Mouse (Mus musculus) midbrain, embryonic 15.5 days (tissue): ENCODE data around the gene Mindy2. TPM values are rescaled to one million over a fixed set of nuclear protein-coding genes. Genes with fewer than 3 reads are reported as not detected.

Experiments used
- ATAC-seq: fragments of 200-750 bp; cut with Nextera tagmentation; replicated peaks from 2 replicates; pipeline ENCODE4 v1.8.0; 2017; ENCODE audit warnings: moderate TSS enrichment
- H3K27ac ChIP-seq: fragments of 300-500 bp; sonication (generic); 2 replicates; pipeline ENCODE4 v1.5.1; 2015; ENCODE audit warnings: mild to moderate bottlenecking, inconsistent platforms
- H3K27me3 ChIP-seq: fragments of 300-500 bp; sonication (generic); replicated peaks from 2 replicates; pipeline ENCODE4 v1.6.1; 2015; ENCODE audit warnings: inconsistent platforms
- H3K36me3 ChIP-seq: fragments of 300-500 bp; sonication (generic); replicated peaks from 2 replicates; pipeline ENCODE4 v1.6.1; 2015; ENCODE audit warnings: inconsistent platforms
- H3K4me1 ChIP-seq: fragments of 300-500 bp; sonication (generic); 2 replicates; pipeline ENCODE4 v1.6.1; 2015; ENCODE audit warnings: inconsistent platforms
- H3K4me2 ChIP-seq: fragments of 300-500 bp; sonication (generic); 2 replicates; pipeline ENCODE4 v1.6.1; 2015; ENCODE audit warnings: inconsistent platforms, mild to moderate bottlenecking, moderate library complexity
- H3K4me3 ChIP-seq: fragments of 300-500 bp; sonication (generic); 2 replicates; pipeline ENCODE4 v1.5.1; 2015; ENCODE audit warnings: mild to moderate bottlenecking, inconsistent platforms
- H3K9ac ChIP-seq: fragments of 300-500 bp; sonication (generic); 2 replicates; pipeline ENCODE4 v1.6.1; 2015; ENCODE audit warnings: mild to moderate bottlenecking, inconsistent platforms
- H3K9me3 ChIP-seq: fragments of 300-500 bp; sonication (generic); 2 replicates; pipeline ENCODE4 v1.6.1; 2016; ENCODE audit warnings: inconsistent platforms
- WGBS: fragments of 180-500 bp; shearing (Covaris S2); methylation state at CpG from one replicate; pipeline ENCODE4 v1.1.7; 2015; ENCODE audit warnings: mixed read lengths; 5-methylcytosine and 5-hydroxymethylcytosine counted together
- polyA plus RNA-seq: library from polyadenylated mRNA; unstranded; fragments of >200 nt; fragmentation: Nextera tagmentation; extraction: Ambion mirVana; gene quantifications from 2 replicates; pipeline ENCODE4 v1.2.1, GENCODE M21; 2015

Gene Mindy2
- polyA plus RNA-seq, 1 experiment from 2014 or later: 23.7 TPM

- no peaks in the 10 kb centered on the region for H3K9me3 ChIP-seq
- no peak overlapping the region for H3K4me3 ChIP-seq
- no peaks in the 10 kb centered on the region for H3K4me1 ChIP-seq
- no peak overlapping the region for H3K9ac ChIP-seq
- no peaks in the 10 kb centered on the region for H3K27me3 ChIP-seq
- H3K4me2 ChIP-seq: no peak overlapping the region
- H3K27ac ChIP-seq: no peak overlapping the region
- ATAC-seq: no peak
- H3K36me3 ChIP-seq: no peaks in the 10 kb centered on the region
- WGBS: 90% methylated on average over 4 of the region's 4 CpGs
Measured at GRCm38 (mm10) chr9:70664847-70665246, 7.9 kb upstream of the Mindy2 start.

DNA sequence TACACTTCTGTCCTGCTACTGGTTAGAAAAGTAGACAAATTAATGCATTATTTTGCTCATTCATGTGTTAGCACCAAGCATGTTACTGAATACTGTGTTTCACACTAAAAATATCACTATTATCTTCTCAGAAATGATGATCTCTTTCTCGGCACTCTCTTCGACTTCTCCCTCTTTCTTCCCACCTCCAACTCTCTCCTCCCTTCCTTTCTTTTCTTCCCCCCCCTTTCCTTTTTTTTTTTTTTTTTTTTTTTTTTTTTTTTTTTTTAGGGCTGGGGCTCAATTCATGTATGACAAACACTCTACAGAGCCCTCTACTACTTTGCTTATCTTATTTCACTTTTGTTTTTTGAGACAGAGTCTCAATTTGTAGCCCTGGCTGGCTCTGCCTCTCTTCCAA lies 1.3 kb upstream of the Mindy2 start:
- H3K4me1 ChIP-seq: peaks cover 24% of the 10 kb centered on the region
- H3K9me3 ChIP-seq: no peaks in the 10 kb centered on the region
- no peak overlapping the region for H3K27ac ChIP-seq
- ATAC-seq: no peak
- no peak overlapping the region for H3K4me3 ChIP-seq
- no peak overlapping the region for H3K9ac ChIP-seq
- H3K4me2 ChIP-seq: no peak overlapping the region
- 63% methylated on average over 2 of the region's 2 CpGs for WGBS
- no peaks in the 10 kb centered on the region for H3K36me3 ChIP-seq
- no peaks in the 10 kb centered on the region for H3K27me3 ChIP-seq

DNA sequence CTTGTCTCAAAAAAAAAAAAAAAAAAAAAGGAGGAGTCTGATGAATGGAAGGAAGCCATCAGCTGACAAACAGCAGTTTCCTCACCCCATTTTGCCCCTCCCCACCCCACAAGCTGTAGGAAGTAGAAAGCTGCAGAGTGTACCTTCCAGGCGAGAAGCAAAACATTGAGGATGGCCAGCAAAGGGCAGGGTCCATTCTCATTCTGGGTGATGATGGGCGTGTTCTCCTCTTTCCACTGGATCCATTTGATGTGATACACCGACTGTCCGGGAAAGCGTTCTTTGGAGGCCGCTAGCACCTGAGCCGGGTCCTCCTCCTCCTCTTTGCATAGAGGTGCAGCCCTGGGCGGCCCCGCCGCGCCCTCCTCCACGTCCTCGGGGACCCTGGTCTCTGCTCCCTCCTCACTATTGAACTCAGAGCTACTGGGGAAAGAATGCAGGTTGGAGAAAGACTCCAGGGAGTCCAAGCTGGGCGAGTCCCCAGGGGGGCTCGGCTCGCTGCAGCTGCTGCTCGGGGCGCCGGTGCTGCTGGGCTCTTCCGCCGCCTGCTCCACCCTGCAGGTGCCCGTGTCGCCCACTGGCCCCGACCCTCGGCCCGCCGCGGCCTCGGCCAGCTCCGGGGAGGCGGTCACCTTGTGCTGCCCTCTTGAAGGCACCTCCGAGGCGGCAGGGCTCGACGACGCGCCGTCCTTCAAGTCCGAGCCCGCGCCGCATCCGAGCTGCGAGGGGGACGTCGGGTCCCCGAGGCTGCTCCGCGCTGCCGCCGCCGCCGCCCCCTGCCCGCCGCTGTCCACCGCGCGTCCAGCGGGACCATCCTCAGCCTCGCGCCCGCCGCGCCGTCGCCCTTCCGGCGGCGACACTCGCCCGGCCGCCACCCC lies 605 bp downstream of the Mindy2 start, which contains the start of gene Gm10642:
Gene Gm10642, plus strand, starts transcription at position 122 of the 878 bp plus-strand sequence.
- no peaks in the 10 kb centered on the region for H3K27me3 ChIP-seq
- H3K4me3 ChIP-seq: peak within 1 kb of the TSS; percentile 78
- H3K9ac ChIP-seq: peak within 1 kb of the TSS; percentile 82
- H3K4me2 ChIP-seq: peak within 1 kb of the TSS; percentile 66
- H3K4me1 ChIP-seq: peaks cover 37% of the 10 kb centered on the region
- H3K27ac ChIP-seq: peak within 1 kb of the TSS; percentile 98
- H3K9me3 ChIP-seq: no peaks in the 10 kb centered on the region
- no peaks in the 10 kb centered on the region for H3K36me3 ChIP-seq
- ATAC-seq: peak; percentile 78
- under 1% methylated on average over 69 of the region's 72 CpGs for WGBS

DNA sequence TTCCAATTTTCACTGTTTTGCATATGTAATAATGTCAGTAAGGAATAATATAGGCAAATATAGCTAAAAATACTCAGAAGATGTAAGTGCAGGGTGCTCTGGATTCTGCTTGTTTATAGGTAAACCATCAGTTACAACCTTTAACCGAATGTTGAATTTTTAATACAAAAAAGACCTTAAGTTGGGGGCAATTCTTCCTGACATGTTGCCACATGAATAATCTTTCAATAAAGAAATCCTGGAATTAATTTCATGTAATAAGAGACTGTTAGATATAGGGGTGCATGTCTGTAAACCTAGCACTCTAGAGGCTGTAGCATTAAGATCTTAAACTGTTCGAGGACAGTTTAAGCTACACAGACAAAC lies 1.2 kb downstream of the Mindy2 start:
- Histone ChIP-seq H3K9ac (peak overlapping the region; percentile 82; the same call in 1 of the 2 replicates), H3K4me2 (peak overlapping the region; percentile 66), H3K4me3 (peak overlapping the region; percentile 78), H3K4me1 (peaks cover 37% of the 10 kb centered on the region), H3K36me3 (no peaks in the 10 kb centered on the region), H3K27me3 (no peaks in the 10 kb centered on the region), H3K9me3 (no peaks in the 10 kb centered on the region), H3K27ac (peak overlapping the region; percentile 98; the same call in 1 of the 2 replicates)
- no peak for ATAC-seq
- 34% methylated on average over 2 of the region's 2 CpGs for WGBS

DNA sequence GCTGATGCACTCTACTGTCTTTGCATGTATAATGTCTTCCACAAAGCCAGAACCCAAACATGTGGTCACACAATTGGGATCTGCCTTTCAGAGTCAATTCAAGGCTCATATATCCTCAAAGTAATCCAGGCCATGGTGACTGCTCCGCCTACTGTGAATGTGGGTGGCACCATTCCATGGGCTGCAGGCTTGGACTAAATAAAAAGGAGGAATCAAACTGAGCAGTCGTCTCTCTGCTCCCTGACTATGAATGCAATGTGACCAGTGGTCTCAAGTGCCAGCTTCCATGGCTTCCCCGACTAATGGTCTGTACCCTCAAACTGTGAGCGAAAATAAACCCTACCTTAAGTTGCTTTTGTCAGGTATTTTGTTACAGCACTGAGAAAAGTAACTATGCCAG lies 2.5 kb downstream of the Mindy2 start:
- Histone ChIP-seq H3K4me1 (peaks cover 37% of the 10 kb centered on the region), H3K36me3 (no peaks in the 10 kb centered on the region; the same call in 1 of the 2 replicates), H3K4me3 (peak overlapping the region; percentile 27), H3K9me3 (no peaks in the 10 kb centered on the region), H3K4me2 (peak overlapping the region; percentile 66), H3K9ac (no peak overlapping the region), H3K27ac (no peak overlapping the region), H3K27me3 (no peaks in the 10 kb centered on the region)
- no peak for ATAC-seq
- WGBS: 65% methylated on average over 4 of the region's 4 CpGs

DNA sequence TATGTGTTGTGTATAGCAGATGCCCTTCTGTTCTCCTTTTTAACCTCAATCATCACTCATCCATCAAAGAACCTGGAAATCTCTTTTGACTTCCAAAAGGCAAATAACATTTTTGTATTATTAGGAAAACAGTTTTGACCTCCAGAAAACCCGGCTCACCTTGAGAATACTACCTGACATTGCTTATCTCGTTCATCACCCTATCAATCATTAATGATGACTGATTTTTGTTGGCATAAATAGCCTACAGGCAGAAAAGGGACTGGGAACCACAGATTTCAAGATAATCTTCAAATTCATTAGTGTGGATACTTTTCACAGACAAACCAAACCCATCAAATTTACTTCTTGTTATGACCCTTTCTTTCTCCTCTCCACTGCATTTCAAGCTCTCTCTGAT lies 3.1 kb downstream of the Mindy2 start:
- no peak for ATAC-seq
- Histone ChIP-seq H3K4me3 (peak overlapping the region; percentile 27), H3K36me3 (no peaks in the 10 kb centered on the region; the same call in 1 of the 2 replicates), H3K4me1 (peaks cover 37% of the 10 kb centered on the region), H3K27me3 (no peaks in the 10 kb centered on the region), H3K4me2 (peak overlapping the region; percentile 66), H3K27ac (no peak overlapping the region), H3K9ac (no peak overlapping the region), H3K9me3 (no peaks in the 10 kb centered on the region)
- 74% methylated on average over 2 of the region's 2 CpGs for WGBS

DNA sequence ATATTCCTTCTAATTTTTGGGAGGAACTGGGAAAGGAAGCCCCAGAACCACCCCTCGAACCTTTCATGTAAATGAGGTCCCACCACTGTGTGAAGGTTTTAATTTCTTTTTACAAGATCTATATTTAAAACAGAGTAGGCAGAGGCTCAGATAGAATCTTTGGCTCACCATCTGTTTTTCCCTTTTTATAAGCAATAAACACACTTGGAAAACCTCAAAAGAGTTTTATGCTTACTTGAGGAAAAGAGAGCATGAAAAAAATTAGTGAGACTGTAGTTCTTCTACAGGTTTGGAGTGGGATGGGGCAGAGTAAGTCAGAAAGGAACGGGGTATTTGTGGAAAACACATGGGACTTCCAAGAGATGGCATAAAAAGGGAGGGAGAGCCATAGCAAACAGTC lies 4.8 kb downstream of the Mindy2 start:
- H3K4me2 ChIP-seq: no peak overlapping the region
- no peaks in the 10 kb centered on the region for H3K9me3 ChIP-seq
- H3K27ac ChIP-seq: no peak overlapping the region
- ATAC-seq: no peak
- H3K27me3 ChIP-seq: no peaks in the 10 kb centered on the region
- H3K9ac ChIP-seq: no peak overlapping the region
- H3K4me1 ChIP-seq: peaks cover 33% of the 10 kb centered on the region
- no peak overlapping the region for H3K4me3 ChIP-seq
- 79% methylated on average over 2 of the region's 2 CpGs for WGBS
- no peaks in the 10 kb centered on the region; the same call in 1 of the 2 replicates for H3K36me3 ChIP-seq

DNA sequence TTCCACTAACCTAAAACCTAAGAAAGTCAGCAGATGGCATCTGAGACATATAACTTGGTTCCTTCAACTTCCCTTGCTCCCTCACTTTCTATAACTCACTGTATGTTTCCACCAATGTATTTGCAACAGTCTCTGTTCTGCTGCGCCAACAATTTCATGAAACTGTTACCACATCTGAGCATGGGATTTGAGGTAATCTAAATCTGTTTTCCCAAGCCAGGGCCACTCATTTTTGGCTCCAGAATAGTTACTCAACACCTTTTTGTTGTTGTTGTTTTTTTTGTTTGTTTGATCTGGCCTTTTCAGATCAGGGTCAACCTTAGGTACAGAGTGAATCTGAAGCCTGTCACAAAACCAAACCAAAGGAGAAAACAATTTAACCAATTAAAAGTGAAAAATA lies 6.0 kb downstream of the Mindy2 start:
- Histone ChIP-seq H3K4me1 (peaks cover 33% of the 10 kb centered on the region), H3K27ac (no peak overlapping the region), H3K9me3 (no peaks in the 10 kb centered on the region), H3K9ac (no peak overlapping the region), H3K4me2 (no peak overlapping the region), H3K4me3 (no peak overlapping the region), H3K27me3 (no peaks in the 10 kb centered on the region), H3K36me3 (no peaks in the 10 kb centered on the region; the same call in 1 of the 2 replicates)
- 95% methylated on average over 1 of the region's 1 CpGs for WGBS
- no peak for ATAC-seq

DNA sequence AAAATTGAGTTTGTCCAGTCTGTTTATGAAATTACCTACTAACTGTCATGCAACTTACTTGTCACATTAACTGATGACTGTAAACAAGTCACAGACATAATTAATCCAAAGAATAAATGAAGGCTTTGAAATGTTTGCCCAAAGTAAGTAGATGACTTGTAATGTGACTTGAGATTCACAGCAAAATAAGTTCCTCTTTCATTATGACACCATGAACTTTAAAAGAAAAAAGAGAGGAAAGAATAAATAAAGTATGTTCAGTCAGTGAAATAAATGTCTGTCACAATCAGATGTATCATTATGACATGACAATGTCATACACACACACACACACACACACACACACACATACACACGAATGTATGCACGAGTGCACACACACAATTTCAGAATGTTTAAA lies 6.7 kb downstream of the Mindy2 start:
- no peak for ATAC-seq

GRCm38 (mm10) chr9:70636748-70637147 lies 20.2 kb downstream of the Mindy2 start:
- Histone ChIP-seq H3K36me3 (0 out of 2 replicates have a peak, but pooled peaks cover 4% of the 10 kb centered on the region), H3K9me3 (no peaks in the 10 kb centered on the region), H3K4me3 (no peak overlapping the region), H3K27me3 (no peaks in the 10 kb centered on the region), H3K4me2 (no peak overlapping the region), H3K9ac (no peak overlapping the region), H3K4me1 (no peaks in the 10 kb centered on the region), H3K27ac (no peak overlapping the region)
- 91% methylated on average over 2 of the region's 2 CpGs for WGBS
- no peak for ATAC-seq

More for the DNA sequence above, 6.7 kb downstream of the Mindy2 start:
- H3K4me3 ChIP-seq: no peak overlapping the region
- no peaks in the 10 kb centered on the region for H3K9me3 ChIP-seq
- no peaks in the 10 kb centered on the region; the same call in 1 of the 2 replicates for H3K36me3 ChIP-seq
- WGBS: 87% methylated on average over 2 of the region's 2 CpGs
- H3K27me3 ChIP-seq: no peaks in the 10 kb centered on the region
- no peak overlapping the region for H3K9ac ChIP-seq
- H3K4me2 ChIP-seq: no peak overlapping the region
- H3K27ac ChIP-seq: no peak overlapping the region
- H3K4me1 ChIP-seq: peaks cover 33% of the 10 kb centered on the region

GRCm38 (mm10) chr9:70631665-70632064 lies 25.3 kb downstream of the Mindy2 start:
- H3K27ac ChIP-seq: no peak overlapping the region
- H3K36me3 ChIP-seq: 0 out of 2 replicates have a peak, but pooled peaks cover 4% of the 10 kb centered on the region
- no peaks in the 10 kb centered on the region for H3K27me3 ChIP-seq
- no peak overlapping the region for H3K4me2 ChIP-seq
- WGBS: 29% methylated on average over 5 of the region's 5 CpGs
- no peak overlapping the region for H3K9ac ChIP-seq
- no peak overlapping the region for H3K4me3 ChIP-seq
- no peaks in the 10 kb centered on the region for H3K4me1 ChIP-seq
- H3K9me3 ChIP-seq: no peaks in the 10 kb centered on the region
- ATAC-seq: no peak

DNA sequence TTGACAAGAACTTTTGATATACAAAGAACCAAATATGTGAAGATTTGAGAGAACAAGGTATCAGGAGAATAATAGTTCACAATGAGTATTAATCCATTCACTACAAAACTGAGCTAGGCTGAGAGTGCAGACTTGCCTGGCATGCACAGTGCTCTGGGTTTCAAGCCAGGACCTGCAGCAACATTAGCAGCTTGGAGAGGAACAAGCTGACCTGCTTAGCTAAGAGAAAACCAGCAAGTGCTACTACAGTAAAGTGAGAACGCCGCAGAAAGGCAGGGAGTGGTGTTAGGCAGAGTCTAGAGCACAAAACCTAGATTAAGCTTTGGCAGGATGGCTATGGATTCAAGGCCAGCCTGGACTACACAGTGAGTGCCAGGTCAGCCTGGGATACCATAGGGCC lies 27.3 kb downstream of the Mindy2 start:
- Histone ChIP-seq H3K36me3 (0 out of 2 replicates have a peak, but pooled peaks cover 4% of the 10 kb centered on the region), H3K27me3 (no peaks in the 10 kb centered on the region), H3K4me1 (no peaks in the 10 kb centered on the region), H3K27ac (no peak overlapping the region), H3K4me2 (no peak overlapping the region), H3K9me3 (no peaks in the 10 kb centered on the region), H3K9ac (no peak overlapping the region), H3K4me3 (no peak overlapping the region)
- WGBS: 83% methylated on average over 2 of the region's 2 CpGs
- no peak for ATAC-seq
